Mouse (Mus musculus) yolk sac, embryonic 10.5 days (tissue): ENCODE data around the gene Itga9.
A peak's percentile ranks its signal among the peaks of the same experiment; 100 is the strongest.

Experiments
- DNase-seq: peaks from one replicate; pipeline ENCODE4 v3.0.0-alpha.2; 2017; ENCODE audit warnings: low spot score

Gene Itga9

DNA sequence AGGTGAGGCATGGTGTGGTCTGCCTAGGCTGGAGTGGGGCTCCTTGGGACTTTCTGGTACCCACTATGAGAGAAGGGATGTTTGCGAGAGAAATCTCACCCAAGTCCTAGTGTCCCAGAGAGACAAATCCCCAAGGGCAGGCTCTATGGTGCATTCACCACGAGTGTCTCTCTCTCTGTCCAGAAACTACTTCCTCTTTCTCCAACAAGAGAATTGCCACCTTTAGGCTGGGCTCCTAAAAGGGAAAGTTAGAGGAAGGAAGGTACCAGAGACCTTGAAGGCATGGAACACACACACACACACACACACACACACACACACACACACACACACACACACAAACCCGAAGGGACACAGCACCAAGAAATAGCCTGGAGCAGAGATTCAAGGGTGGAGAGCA, 315.4 kb downstream of the Itga9 start:
- no peak for DNase-seq

- DNase-seq: peak; percentile 34
These were observed 318.1 kb downstream of the Itga9 start for GRCm38 (mm10) chr9:118924554-118925085.

DNA sequence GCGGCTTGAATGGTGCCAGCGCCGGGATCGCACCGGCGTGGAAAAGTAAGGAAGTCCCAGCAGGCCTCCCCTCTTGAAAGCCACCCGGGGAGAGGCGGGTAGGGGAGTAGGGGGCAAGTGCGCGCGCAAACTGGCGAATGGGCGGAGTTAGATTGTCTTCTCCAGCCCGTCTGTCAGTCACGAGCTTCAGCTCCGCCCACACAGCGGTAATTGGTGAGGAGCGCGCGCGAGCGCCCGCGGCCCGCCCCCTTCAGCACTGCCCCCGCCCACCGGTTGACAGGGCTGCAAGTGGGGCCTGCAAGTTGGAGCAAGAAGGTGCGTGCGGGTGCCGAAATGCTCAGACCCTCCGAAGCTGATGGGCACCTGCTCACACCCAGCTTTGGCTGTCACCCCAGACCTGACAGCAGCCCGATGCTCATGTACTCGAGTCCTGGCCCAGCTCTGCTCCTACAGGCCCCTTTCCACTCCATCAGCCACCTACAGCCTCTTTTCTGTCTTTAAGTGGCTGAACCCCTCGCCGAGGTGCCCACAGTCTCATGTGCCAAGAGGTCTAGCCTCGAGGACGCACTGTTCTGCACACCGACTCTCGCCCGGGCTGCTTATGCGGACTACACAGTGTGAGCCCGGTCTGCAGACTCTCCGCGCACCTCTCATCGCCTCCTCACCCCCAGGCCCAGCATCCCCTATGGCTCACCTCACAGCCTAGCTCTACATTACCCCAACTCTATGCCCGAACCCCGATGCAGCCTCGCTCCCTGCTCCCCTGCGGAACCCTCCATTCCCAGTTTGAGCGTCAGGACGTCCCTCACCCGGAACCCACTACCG, 319.0 kb downstream of the Itga9 start:
- peak; percentile 98 for DNase-seq

DNA sequence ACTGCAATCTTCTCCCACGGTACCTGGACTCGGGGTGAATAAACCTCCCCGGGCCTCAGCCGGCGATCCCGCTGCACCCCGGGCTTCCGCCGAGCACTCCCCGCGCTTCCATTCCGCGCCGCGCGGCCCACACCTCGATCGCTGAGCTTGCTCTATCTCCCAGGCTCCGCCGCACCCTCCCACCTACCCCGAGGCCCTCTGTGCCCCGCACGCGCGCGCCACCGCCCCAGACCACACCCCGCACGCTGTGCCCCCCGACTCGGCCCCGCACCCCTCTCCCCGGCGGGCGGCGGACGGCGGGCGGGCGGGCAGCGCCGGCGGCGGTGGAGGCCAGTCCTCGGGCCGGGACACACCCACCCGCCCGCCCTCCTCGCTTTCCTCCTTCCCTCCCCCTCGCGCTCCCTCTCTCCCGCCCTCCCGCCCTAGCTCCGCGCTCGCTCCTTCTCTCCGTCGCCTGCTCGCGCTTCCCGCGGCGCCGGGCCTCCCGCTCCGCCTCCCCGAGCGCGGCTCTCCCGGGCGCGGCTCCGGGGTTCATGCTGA, 319.7 kb downstream of the Itga9 start, which contains the start of gene Ctdspl:
Gene Ctdspl (plus strand): TSS at position 343 of the 540 bp plus-strand sequence.
- DNase-seq: peak; percentile 77

- peak; percentile 55 for DNase-seq
These were observed 320.3 kb downstream of the Itga9 start for GRCm38 (mm10) chr9:118926688-118927321.

DNA sequence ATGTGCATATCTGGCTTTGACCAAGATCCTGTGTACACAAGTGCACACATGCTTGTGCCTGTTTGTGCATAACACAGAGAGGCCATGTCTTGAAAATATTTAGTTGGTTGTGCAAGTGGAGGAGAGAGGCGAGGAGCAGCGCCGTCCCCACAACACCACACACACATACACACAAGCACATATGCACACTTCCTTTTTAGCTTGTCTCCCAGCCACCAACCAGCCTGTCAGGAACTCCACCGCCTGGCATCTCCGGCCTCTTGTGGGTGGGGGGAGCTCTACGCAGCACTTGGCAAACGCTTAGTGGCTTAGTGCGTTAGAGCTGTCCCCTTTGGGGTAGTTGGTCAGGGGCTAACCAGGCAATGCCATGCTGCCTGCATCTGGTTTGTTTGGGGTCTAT, 321.0 kb downstream of the Itga9 start:
- DNase-seq: peak; percentile 43

- no peak for DNase-seq
These were observed 321.5 kb downstream of the Itga9 start for GRCm38 (mm10) chr9:118928007-118928406.

DNA sequence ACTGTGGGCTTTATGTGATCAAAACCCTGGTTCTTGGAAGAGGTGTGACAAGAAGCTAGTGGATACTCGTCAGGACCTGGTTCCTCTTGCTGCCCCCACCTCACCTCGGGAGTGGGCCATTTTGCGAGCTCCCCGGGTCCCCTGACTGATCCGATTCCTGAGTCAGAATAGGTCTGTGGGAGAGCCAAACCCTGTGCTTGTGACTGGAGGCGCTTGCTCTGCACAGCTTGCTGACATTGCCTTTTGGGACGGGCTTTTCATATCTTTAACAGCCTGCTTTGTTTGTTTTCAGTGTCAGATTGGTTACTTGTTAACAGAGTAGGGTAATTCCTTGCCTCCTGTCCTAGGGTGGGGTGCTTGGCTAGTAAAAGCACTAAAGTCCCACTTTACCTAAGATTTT, 322.2 kb downstream of the Itga9 start:
- peak; percentile 80 for DNase-seq

DNA sequence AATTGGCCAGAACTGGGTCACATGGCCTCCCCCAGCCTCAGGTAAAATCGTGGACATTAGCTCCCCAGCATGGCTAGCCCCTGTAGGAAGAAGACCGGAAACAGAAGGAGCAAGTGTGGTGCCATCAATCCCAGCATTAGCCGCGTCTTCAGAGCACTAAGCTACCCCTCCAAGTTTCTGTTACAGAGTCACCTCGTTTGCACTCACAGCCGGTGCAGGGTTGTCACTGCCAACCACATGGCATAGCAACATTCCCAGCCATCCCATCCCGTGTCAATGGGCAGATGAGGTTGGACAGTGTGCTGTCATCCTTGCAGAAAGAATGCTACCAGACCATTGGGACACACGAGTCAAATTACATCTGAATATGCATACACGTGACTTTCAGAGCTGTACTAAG, 324.1 kb downstream of the Itga9 start:
- DNase-seq: no peak

- DNase-seq: no peak
These were observed 327.3 kb downstream of the Itga9 start for GRCm38 (mm10) chr9:118933800-118934199.

DNA sequence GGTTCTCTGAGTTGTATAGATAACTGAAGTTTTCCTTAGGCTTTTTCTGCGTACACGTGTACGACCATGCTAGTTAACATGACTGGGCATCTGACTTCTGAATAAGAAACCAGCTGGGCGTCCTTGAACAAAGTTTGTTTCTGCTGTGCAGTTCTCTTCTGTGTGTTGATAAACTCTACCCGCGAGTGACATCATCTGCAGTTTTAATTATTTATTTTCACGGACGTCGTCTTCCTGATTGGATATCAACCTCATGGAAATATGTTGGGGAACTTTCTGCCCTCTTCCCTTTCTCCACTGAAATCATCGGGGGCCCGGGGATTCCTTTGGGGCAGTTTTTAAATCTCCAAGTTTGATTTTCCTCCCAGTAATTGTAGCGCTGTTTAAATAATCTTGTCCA, 327.8 kb downstream of the Itga9 start:
- DNase-seq: no peak

GRCm38 (mm10) chr9:118935098-118935497, 328.6 kb downstream of the Itga9 start:
- DNase-seq: no peak

DNA sequence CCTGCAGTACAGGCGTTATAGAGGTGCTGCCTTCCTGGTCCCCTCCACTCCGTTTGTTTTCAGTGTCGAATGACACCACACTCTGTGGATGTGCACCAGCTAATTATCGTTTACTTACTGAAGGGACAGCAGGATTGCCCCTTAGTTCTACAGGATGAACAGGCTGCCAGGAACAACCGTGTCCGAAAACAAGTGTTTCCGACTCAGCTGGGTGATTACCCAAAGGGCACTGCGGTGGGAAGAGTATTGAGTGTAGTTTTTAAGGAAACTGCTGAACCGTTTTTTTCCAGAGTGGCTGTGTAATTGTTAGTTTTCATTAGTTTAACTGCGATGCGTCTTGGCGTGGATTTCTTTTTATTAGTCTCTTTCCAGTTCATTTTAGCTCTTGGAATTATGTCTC, 329.6 kb downstream of the Itga9 start:
- DNase-seq: no peak

GRCm38 (mm10) chr9:118937515-118937914, 331.0 kb downstream of the Itga9 start:
- DNase-seq: no peak

GRCm38 (mm10) chr9:118939410-118939809, 332.9 kb downstream of the Itga9 start:
- peak; percentile 79 for DNase-seq

GRCm38 (mm10) chr9:118939831-118940230, 333.3 kb downstream of the Itga9 start:
- DNase-seq: peak; percentile 60

DNA sequence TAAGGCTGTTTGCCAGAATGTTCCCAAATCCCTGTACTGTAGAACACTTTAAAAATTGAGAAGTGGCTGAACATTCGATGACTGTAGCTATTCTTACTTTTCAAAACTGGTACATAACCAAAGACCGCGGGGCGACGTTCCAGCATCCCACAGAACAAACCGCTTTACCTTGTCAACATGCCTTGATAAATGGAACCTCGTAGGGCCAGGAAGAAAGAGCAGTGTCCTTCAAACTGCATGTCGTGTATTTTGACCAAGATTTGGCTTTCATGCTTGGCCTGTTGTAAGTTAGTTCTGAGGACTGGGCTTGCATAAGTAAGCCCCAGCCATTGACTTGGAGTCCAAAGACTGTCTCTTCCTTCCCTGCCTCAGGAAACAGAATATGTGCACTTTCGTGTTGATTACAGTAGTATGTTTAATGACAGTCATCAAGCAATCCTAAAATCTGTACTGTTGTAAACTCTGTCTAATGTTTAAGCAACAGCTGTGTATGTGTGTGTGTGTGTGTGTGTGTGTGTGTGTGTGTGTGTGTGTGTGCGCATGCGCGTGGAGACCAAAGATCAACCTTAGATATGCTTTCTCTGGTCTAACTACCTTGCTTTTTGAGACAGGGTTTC, 334.2 kb downstream of the Itga9 start:
- no peak for DNase-seq

GRCm38 (mm10) chr9:118942030-118942429, 335.5 kb downstream of the Itga9 start:
- no peak for DNase-seq

- no peak for DNase-seq
These were observed 337.5 kb downstream of the Itga9 start for GRCm38 (mm10) chr9:118943941-118944340.

GRCm38 (mm10) chr9:118944388-118944787, 337.9 kb downstream of the Itga9 start:
- no peak for DNase-seq

DNA sequence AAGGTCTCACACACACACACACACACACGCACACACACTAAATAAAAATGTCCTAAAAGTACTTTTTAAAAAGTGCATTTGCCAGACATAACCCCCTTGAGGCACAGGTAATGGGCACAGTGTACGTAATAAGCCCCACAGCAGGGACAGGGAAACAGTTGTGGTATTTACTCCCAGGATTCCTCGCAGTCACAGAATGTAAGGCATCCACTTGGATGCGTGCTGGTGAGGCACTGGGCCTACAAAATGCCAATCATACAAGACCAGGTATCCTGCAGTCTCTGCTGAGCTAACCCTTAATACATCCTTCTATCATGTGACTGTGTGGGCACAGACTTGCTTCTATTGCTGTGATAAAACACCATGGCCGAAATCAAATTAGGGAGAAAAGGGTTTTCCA, 342.0 kb downstream of the Itga9 start:
- DNase-seq: no peak

DNA sequence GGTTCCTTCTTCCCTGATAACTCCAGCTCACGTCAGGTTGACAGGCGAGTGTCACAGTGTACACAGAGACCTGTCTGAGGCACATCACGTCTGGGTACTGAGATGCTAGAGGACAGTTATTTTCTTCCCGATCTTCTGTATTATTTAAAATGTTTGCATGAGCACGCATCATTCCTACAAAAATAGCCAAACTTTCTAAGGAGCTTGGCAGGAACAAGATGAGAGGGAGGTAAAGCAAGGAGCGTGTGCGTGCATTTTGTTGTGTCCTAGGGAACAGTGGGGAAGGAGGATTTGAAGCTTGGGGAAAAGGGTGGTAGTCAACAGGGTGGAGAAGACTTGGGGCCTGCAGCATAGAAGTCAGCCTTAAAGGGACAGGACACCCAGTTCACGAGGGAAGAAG, 342.6 kb downstream of the Itga9 start:
- DNase-seq: no peak
